Mouse (Mus musculus) gastrocnemius, postnatal 14 days (tissue): ENCODE results near the gene Areg. TPM values are rescaled to one million over a fixed set of nuclear protein-coding genes. Genes with fewer than 3 reads are reported as not detected.
A peak's percentile ranks its signal among the peaks of the same experiment; 100 is the strongest.

ENCODE experiments used
- DNase-seq: peaks from one replicate; pipeline ENCODE4 v3.0.0; 2021; ENCODE audit warnings: mixed read lengths
- intact Hi-C: fragments of 180-260 bp; cut with DNase I; formaldehyde crosslinking; loops from one replicate; pipeline ENCODE4 v1.15.1; 2025; ENCODE audit warnings: low total_unique reads
- long read RNA-seq, 2 experiments: library from polyadenylated mRNA; stranded (forward); transcript quantifications; one replicate each; pipeline ENCODE4 v2.0.0; 2021
- total RNA-seq, 2 experiments: library from RNA; stranded (reverse); gene quantifications; 2 replicates each; pipeline ENCODE4 v1.2.3; 2021

The Areg gene
- not detected for total RNA-seq
- long read RNA-seq, experiment 1 = 0 reads
- long read RNA-seq, experiment 2 = 0 reads

DNA sequence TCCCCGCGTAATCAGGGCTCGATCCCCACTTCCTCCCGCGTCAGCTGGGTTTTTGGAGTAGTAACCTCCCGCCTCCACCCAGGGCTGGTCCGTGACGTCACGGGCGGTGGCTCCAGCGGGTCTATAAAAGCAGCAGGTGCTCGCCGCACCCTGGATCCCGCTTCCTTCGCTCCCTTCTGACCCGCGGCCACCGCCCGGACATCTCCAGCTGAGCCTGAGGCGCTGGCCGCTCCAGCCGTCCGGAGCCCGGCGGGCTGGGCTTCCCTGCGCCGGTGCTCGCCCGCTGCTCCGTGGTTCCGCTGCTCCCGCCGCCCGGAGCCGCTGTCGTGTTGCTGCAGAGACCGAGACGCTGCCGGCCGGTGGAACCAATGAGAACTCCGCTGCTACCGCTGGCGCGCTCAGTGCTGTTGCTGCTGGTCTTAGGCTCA lies at the start of gene Areg:
Gene Areg, plus strand, starts transcription at position 154 of the 428 bp plus-strand sequence.
- intact Hi-C loops = no loop called here
- peak; percentile 41 for DNase-seq

DNA sequence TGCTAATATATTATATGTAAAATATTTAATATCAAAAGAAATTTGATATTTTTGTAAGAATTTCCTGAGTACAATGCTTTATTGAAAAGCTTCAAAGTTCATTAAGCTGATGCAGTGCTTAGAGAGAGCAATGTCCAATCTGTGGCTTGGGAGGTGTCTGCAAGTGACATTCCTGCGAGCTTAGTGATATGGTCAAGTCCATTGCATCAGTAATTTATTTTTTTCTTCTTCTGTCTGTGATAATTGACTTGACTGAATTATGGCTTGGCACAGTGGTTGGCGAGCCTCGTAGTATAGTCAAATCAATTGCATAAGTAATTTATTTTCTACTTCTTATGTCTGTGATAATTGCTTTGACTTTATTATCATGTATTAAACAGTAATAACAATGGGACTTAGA lies 49.1 kb upstream of the Areg start:
- no peak for DNase-seq
- intact Hi-C loops = no loop called here

DNA sequence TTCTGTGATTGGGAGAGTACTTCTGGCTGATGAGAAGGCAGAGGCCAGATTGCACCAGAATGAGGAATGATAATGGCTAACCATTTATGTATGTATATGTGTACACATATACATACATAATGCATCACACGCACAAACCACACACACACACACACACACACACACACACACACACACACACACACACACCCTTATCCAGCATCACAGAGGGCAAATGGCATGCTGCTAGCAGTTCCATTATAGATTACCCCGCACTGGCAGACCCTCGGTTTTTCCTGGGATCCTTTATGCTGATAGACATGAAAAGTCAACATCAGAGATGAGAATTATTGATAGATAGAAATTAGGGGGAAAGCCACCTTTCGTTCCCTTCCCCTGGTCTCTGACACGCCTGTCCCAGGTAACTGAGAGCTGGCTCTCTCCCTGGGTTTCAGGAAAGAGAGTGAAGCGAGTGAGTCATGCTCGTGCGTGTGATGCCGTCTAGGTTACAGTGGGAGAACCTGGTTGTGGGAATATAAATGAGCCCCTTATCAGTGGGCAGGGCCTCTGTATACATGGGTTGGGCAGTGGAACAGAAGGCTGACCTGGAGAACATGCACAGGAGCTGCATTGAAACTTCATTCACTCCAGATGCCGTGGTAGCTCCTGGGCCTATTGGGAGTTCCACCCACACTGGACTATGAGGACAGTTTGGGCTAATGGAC lies 41.3 kb upstream of the Areg start:
- intact Hi-C loops = no loop called here
- no peak for DNase-seq

DNA sequence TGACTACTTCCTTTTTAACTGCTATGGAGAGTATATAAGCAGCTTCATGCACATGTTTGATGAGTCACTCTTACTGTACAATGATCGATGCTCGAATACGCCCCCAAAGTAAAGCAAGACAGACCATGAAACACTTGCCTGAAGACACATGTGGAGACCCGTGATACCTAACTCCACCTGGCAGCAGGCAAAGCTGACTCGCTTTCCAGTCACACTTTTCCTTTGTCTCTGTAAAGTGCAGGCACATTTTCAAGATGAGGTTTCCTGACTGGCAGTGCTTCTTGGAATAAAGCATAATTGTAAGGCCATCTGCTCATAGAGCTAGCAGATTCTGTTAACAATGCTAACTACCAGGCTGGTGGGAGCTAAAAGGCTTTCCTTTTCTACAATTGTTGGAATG lies 37.7 kb upstream of the Areg start:
- no peak for DNase-seq
- intact Hi-C loops = no loop called here

DNA sequence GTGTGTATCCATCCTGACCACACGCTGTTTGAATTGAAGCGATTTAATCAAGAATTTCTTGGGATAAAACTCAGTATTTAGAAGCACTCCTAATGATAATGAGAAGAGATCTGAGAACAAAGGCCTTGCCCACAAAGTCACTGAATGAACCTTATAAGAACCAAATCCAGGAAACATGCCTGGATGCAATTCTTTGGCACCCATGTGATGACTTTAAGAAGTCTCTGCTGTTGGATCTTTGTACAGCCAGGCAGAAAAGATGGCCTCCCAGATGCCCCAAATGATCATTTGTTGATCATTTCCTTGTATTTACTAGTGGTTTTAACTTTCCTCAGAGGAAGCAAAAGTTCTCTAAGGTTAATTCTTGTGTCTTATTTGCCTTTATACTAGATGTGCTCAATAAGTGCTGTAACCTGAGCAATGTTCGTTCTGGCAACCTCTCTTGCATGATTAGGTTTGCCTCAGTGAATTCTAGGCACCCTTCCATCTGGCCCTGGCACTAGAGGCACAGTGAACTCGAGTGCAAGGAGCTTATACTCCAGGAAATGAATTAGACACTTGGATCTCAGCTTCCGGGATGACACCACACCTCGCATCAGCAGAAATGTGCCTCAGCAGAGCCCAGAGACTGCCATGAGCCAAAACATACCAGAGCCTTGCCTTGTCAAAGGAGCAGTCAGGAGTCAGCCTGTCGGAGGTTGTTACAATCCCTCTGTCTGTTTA lies 35.3 kb upstream of the Areg start:
- DNase-seq = no peak
- intact Hi-C loops = no loop called here

DNA sequence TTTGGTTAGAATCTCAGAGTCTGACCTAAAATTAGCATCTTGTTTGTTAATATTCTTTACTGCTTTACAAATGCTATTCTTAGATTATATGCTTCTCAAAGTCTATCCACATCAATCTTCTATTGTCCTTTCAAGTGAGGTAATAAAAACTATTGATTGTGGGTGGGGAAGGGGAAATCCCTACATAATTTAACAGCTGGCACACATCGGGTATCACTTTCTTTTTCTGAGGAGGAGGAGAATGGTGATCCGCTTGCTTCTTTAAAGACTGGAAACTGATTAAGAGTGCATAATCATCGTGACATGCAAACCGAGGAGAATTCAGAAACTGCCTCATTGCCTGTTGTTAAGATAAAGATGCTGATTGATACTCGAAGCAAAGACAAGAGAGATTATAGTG lies 33.2 kb upstream of the Areg start:
- no peak for DNase-seq
- intact Hi-C loops = no loop called here

- intact Hi-C loops = no loop called here
- no peak for DNase-seq
These were observed 29.3 kb upstream of the Areg start for GRCm38 (mm10) chr5:91110023-91110670.

DNA sequence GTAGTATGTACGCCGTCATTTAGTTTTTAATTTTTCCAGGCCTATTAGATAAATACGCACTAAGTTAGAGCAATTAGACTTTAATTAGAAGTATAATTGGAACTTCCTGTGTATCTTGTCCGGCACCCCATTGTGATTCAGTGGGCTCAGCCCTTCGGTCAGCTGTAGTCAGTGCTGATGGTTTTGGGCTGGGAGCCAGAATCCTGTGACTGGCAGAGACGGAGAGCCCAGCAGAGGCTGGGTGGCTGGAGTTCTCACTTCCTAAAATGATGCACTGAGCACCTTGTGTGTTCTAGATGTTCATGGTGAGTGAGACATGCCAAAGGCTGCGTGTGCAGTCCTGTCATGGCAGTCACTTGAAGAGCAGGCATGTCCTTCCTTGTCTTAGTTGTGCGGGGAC lies 28.4 kb upstream of the Areg start:
- DNase-seq = peak; percentile 6
- intact Hi-C loops = no loop called here

GRCm38 (mm10) chr5:91113967-91114366 lies 25.4 kb upstream of the Areg start:
- intact Hi-C loops = no loop called here
- DNase-seq = no peak

GRCm38 (mm10) chr5:91114574-91114973 lies 24.8 kb upstream of the Areg start:
- intact Hi-C loops = no loop called here

DNA sequence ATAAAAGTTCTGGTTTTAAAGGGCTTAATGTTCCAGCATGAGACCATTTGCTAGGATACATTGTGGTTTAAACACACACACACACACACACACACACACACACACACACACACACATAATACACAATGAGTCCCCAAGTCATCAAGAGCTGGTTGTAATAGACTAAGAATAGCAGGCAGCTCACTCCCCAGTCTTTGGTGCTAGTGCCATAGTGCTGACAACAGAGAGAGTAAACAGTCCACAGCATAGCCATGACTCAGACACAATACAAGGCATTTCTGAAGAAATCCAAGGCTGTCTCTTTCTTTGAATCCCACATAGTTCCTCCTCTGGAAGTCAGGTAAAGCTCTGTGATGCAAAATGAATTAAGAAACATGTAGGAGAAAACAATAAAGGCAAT lies 20.8 kb upstream of the Areg start:
- intact Hi-C loops = no loop called here
- no peak for DNase-seq

More at GRCm38 (mm10) chr5:91114574-91114973, 24.8 kb upstream of the Areg start:
- DNase-seq = no peak

DNA sequence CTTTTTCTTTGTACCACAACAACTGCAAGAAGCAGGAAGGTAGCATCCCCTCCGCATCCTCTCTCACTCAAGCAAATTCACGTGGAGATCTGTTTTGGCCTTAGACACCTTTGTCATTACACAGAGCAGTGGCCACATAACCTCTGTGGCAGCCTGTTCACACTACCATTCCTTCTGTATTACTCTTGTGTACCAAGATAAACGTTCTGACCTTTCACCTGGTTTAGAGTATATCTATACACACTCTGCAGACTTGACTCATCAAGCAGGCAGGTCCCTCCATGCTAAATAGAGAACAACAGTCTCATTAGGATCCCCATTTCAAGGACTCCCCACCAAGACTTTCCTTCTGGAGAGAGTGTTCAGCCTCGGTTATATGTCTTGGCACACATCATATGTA lies 16.0 kb upstream of the Areg start:
- intact Hi-C loops = no loop called here
- no peak for DNase-seq

DNA sequence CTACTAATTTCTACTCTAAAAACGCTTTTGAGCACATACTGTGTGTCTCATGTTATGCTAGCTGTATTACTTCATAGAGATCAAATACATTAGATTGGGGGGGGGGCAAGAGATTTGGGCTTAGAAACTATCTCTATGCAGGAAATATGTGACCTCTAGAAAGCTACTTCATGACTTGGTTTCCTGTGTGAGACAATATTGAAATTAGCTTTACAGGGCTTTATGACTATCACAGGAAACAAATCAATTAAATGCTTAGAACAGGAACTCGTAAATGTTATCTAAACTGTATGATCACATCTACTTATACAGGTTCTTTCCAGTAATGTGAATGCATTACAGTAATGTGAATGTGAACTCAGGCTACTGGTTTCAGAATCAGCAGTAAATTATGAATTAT lies 15.3 kb upstream of the Areg start:
- intact Hi-C loops = no loop called here
- no peak for DNase-seq

DNA sequence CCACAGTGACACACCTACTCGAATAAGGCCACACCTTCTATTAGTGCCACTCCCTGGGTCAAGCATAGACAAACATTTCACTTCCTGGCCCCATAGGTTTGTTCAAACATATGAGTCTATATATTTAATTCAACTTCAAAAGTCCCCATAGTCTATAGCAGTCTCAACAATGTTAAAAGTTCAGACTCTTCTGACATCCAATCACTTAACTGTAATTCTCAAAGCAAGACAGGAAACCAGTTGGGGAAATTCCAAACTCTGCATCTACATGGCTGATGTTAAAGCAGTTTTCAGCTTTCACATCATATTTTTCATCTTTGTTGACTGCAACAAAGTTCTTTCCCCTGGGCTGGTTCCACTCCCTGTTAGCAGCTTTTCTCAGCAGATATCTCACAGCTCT lies 12.8 kb upstream of the Areg start:
- DNase-seq = no peak
- intact Hi-C loops = no loop called here

- intact Hi-C loops = no loop called here
- no peak for DNase-seq
These were observed 4.4 kb upstream of the Areg start for GRCm38 (mm10) chr5:91134961-91135360.

GRCm38 (mm10) chr5:91138970-91139369 lies 429 bp upstream of the Areg start:
- no peak for DNase-seq
- intact Hi-C loops = no loop called here

GRCm38 (mm10) chr5:91140896-91141448 lies 1.6 kb downstream of the Areg start:
- DNase-seq = no peak
- intact Hi-C loops = no loop called here

GRCm38 (mm10) chr5:91144971-91145370 lies 5.6 kb downstream of the Areg start:
- intact Hi-C loops = no loop called here
- no peak for DNase-seq

GRCm38 (mm10) chr5:91147001-91147400 lies 7.6 kb downstream of the Areg start:
- intact Hi-C loops = no loop called here

GRCm38 (mm10) chr5:91148054-91148453 lies 8.7 kb downstream of the Areg start:
- DNase-seq = no peak
- intact Hi-C loops = no loop called here

More at GRCm38 (mm10) chr5:91147001-91147400, 7.6 kb downstream of the Areg start:
- DNase-seq = no peak
